ENCODE assay signal across 18 mouse cellular contexts in genomic region chr1:66449471-66449870, GRCm38 (mm10). TPM values are rescaled to one million over a fixed set of nuclear protein-coding genes. Genes with fewer than 3 reads are reported as not detected.
"Had no signal": no experiment of that assay in that cellular context is flagged by ENCODE, and none has a peak within 500 bp of the region (broad histone marks: within the 10 kb centered on the region; RNA-seq: fewer than 3 reads in every experiment).

No protein-coding gene starts in this region.

- H3K4me2 ChIP-seq: liver, embryonic 13.5 days; midbrain, embryonic 11.5 days had no signal

- H3K4me3 ChIP-seq: layer of hippocampus, adult 2 months; left cerebral cortex, adult 2 months; liver, embryonic 13.5 days had no signal

- H3K9me3 ChIP-seq: liver, embryonic 13.5 days had no signal

- H3K27me3 ChIP-seq: liver, embryonic 13.5 days had no signal

- H3K27ac ChIP-seq: kidney, postnatal 0 days; layer of hippocampus, adult 2 months; left cerebral cortex, adult 2 months; liver, embryonic 13.5 days had no signal

- DNase-seq: kidney, postnatal 25 days; layer of hippocampus, adult 9-11 months; layer of hippocampus, postnatal 36 days; liver, embryonic 13.5 days; lung, adult 2 months; lung, postnatal 14 days; lung, postnatal 4 days; midbrain, embryonic 14.5 days; thymus, adult 18-20 months; thymus, postnatal 36 days had no signal

- H3K9ac ChIP-seq: liver, embryonic 13.5 days had no signal

- H3K4me1 ChIP-seq: liver, embryonic 13.5 days had no signal

- H3K36me3 ChIP-seq: liver, embryonic 13.5 days had no signal

RNA-seq across cellular contexts. Expression of gene Unc80, which starts 18.7 kb away (rescaled TPM):
- total RNA-seq: megakaryocyte-erythroid progenitor cell, adult 5-6 weeks had no signal
- polyA plus RNA-seq: liver, adult 2 months; liver, embryonic 13.5 days; liver, embryonic 16.5 days; spleen, adult 2 months had no signal
